Mouse (Mus musculus): ENCODE results near the gene Qtrt1.

- TF ChIP-seq CTCF (conservative IDR thresholded peaks at IDR 0.05; ENCODE audit: insufficient read depth, insufficient read length, low read depth, low read length) (no peak), POLR2A (IDR thresholded peaks at IDR 0.05; ENCODE audit: low read depth, low read length) (no peak)
Measured at GRCm38 (mm10) chr9:21439914-21440313, 28.3 kb downstream of the Qtrt1 start.
